Mouse (Mus musculus) midbrain, embryonic 14.5 days (tissue): ENCODE results near the gene Snrpa. TPM values are rescaled to one million over a fixed set of nuclear protein-coding genes. Genes with fewer than 3 reads are reported as not detected.

Experiments used
- ATAC-seq: fragments of 200-750 bp; cut with Nextera tagmentation; 2 replicates; pipeline ENCODE4 v1.8.0; 2017; ENCODE audit warnings: moderate number of reproducible peaks, moderate library complexity; ENCODE audit not compliant: low FRiP score, low TSS enrichment
- DNase-seq: peaks from one replicate; pipeline ENCODE4 v3.0.0-alpha.2; 2015
- H3K27ac ChIP-seq: fragments of 300-500 bp; sonication (generic); replicated peaks from 2 replicates; pipeline ENCODE4 v1.5.1; 2014; ENCODE audit warnings: mild to moderate bottlenecking, low read depth, low read length, moderate library complexity
- H3K27me3 ChIP-seq: fragments of 300-500 bp; sonication (generic); 2 replicates; pipeline ENCODE4 v1.6.1; 2014; ENCODE audit warnings: low read length, control low read depth, mixed read lengths; ENCODE audit not compliant: control insufficient read depth, insufficient read depth
- H3K36me3 ChIP-seq: fragments of 300-500 bp; sonication (generic); 2 replicates; pipeline ENCODE4 v1.6.1; 2014; ENCODE audit warnings: low read length, control low read depth; ENCODE audit not compliant: control insufficient read depth, insufficient read depth
- H3K4me1 ChIP-seq: fragments of 300-500 bp; sonication (generic); 2 replicates; pipeline ENCODE4 v1.6.1; 2014; ENCODE audit warnings: mild to moderate bottlenecking, antibody characterized with exemption, low read length, control low read depth; ENCODE audit not compliant: control insufficient read depth, insufficient read depth
- H3K4me2 ChIP-seq: fragments of 300-500 bp; sonication (generic); 2 replicates; pipeline ENCODE4 v1.6.1; 2014; ENCODE audit warnings: mild to moderate bottlenecking, low read length, moderate library complexity
- H3K4me3 ChIP-seq: fragments of 300-500 bp; sonication (generic); replicated peaks from 2 replicates; pipeline ENCODE4 v1.5.1; 2014; ENCODE audit warnings: low read depth, low read length
- H3K9ac ChIP-seq: fragments of 300-500 bp; sonication (generic); replicated peaks from 2 replicates; pipeline ENCODE4 v1.6.1; 2014; ENCODE audit warnings: mild to moderate bottlenecking, low read length, moderate library complexity
- H3K9me3 ChIP-seq: fragments of 300-500 bp; sonication (generic); 2 replicates; pipeline ENCODE4 v1.6.1; 2016; ENCODE audit warnings: low read length, control low read depth, mixed read lengths; ENCODE audit not compliant: control insufficient read depth
- WGBS: fragments of 180-500 bp; shearing (Covaris S2); extraction: QIAGEN DNeasy Blood & Tissue Kit; methylation state at CpG from one replicate; pipeline ENCODE4 v1.1.7; 2014; 5-methylcytosine and 5-hydroxymethylcytosine counted together
- polyA plus RNA-seq: library from polyadenylated mRNA; unstranded; fragments of >200 nt; fragmentation: Nextera tagmentation; extraction: Ambion mirVana; gene quantifications from 2 replicates; pipeline ENCODE4 v1.2.1, GENCODE M21; 2014

The Snrpa gene
- polyA plus RNA-seq, 1 experiment from 2014 or later: 222 TPM

DNA sequence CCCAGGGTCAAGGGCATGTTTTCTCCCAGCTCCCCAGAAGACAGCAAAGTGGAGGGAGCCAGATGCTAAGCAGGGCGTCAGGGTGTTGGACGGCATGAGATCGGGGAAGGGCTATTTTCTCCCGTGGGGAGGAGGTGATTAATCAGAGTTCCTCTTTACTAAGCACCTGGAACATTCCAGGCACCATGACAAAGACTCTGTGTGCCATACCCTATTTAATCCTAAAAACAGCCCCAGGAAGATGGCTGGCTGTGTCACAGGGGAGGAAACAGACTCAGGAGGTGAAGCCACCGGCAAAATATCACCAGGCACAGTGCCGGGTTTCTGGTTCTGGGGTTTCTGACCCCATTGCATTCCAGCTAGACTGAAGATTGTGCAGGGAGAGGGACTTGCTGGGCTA, 25.9 kb upstream of the Snrpa start:
- no peak for DNase-seq
- no peaks in the 10 kb centered on the region for H3K27me3 ChIP-seq
- WGBS: 83% methylated on average over 6 of the region's 6 CpGs
- no peak overlapping the region for H3K4me3 ChIP-seq
- H3K27ac ChIP-seq: no peak overlapping the region
- H3K36me3 ChIP-seq: peaks cover 26% of the 10 kb centered on the region
- no peak for ATAC-seq
- H3K9ac ChIP-seq: no peak overlapping the region
- no peak overlapping the region for H3K4me2 ChIP-seq
- no peaks in the 10 kb centered on the region for H3K9me3 ChIP-seq
- peaks cover 36% of the 10 kb centered on the region for H3K4me1 ChIP-seq

DNA sequence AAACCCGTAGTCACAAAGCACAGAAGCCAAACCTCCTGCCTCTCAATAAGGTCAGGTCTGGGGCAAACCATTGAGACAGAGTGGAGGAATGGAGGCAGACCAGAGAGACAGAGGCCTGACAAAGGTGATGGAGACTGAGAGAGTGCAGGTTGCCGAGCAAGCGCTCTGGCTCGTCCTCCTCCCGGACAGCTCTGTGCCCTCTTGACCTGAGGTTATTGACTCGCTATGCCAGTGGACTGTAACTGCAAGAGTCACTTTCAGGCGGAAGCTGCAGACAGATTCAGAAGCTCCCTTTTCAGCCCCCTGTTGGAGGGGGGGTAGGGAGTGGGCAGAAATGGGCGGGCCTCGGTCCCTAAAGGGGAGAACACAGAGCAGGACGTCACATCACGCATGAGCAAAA, 23.9 kb upstream of the Snrpa start:
- H3K4me1 ChIP-seq: peaks cover 16% of the 10 kb centered on the region
- H3K9me3 ChIP-seq: no peaks in the 10 kb centered on the region
- H3K4me3 ChIP-seq: no peak overlapping the region
- peaks cover 38% of the 10 kb centered on the region for H3K36me3 ChIP-seq
- H3K27me3 ChIP-seq: no peaks in the 10 kb centered on the region
- no peak overlapping the region for H3K27ac ChIP-seq
- DNase-seq (no peak), ATAC-seq (no peak)
- WGBS: 75% methylated on average over 11 of the region's 11 CpGs
- no peak overlapping the region for H3K4me2 ChIP-seq
- H3K9ac ChIP-seq: no peak overlapping the region

DNA sequence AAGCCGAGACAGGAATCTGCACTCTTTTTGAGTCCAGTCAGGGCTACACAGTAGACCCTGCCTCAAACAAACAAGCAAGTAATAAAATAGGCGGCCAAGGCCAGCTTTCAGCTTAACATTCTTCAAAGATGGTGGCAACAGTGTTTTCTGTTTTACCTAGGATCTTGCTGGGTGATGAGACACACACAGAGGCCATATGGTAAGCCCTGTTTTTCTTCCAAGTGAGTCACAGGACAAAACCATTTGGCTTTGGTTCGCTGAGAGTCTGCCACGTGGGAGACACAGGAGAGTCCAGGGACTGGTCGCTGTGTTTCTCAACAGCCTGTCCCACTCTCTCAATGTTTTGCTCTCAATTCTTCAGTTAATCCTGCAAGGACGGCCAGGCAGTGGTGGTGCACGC, 22.5 kb upstream of the Snrpa start:
- peaks cover 48% of the 10 kb centered on the region for H3K36me3 ChIP-seq

DNA sequence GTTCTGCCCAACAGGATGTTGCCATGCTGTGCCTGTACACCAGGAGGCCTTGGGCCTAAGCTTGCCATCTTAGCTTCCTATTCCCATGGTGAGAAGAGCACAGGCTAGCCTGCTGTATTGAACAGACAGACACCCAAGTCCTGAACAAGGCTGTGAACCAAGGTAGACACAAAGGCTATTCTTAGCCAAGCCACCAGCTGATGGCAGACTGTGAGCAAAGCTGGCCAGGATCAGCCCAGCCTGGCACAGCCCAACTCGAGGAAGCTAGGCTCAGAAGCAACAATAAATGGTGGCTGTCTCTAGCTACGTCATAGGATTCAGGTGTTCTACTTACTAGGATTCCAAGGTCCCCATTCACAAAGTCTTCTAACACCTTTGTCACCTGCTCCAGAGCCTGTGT, 16.6 kb upstream of the Snrpa start:
- no peaks in the 10 kb centered on the region for H3K4me1 ChIP-seq
- no peaks in the 10 kb centered on the region for H3K27me3 ChIP-seq
- DNase-seq (no peak), ATAC-seq (no peak)
- peaks cover 86% of the 10 kb centered on the region for H3K36me3 ChIP-seq
- H3K4me3 ChIP-seq: no peak overlapping the region
- no peak overlapping the region for H3K4me2 ChIP-seq
- H3K9ac ChIP-seq: no peak overlapping the region
- WGBS: 91% methylated on average over 2 of the region's 2 CpGs
- no peaks in the 10 kb centered on the region for H3K9me3 ChIP-seq
- H3K27ac ChIP-seq: no peak overlapping the region

More for the DNA sequence above, 22.5 kb upstream of the Snrpa start:
- no peaks in the 10 kb centered on the region for H3K27me3 ChIP-seq
- no peak overlapping the region for H3K9ac ChIP-seq
- peaks cover 2% of the 10 kb centered on the region; the same call in 1 of the 2 replicates for H3K4me1 ChIP-seq
- H3K27ac ChIP-seq: no peak overlapping the region
- DNase-seq (no peak), ATAC-seq (no peak)
- H3K4me3 ChIP-seq: no peak overlapping the region
- H3K9me3 ChIP-seq: no peaks in the 10 kb centered on the region
- H3K4me2 ChIP-seq: no peak overlapping the region
- 89% methylated on average over 7 of the region's 7 CpGs for WGBS

DNA sequence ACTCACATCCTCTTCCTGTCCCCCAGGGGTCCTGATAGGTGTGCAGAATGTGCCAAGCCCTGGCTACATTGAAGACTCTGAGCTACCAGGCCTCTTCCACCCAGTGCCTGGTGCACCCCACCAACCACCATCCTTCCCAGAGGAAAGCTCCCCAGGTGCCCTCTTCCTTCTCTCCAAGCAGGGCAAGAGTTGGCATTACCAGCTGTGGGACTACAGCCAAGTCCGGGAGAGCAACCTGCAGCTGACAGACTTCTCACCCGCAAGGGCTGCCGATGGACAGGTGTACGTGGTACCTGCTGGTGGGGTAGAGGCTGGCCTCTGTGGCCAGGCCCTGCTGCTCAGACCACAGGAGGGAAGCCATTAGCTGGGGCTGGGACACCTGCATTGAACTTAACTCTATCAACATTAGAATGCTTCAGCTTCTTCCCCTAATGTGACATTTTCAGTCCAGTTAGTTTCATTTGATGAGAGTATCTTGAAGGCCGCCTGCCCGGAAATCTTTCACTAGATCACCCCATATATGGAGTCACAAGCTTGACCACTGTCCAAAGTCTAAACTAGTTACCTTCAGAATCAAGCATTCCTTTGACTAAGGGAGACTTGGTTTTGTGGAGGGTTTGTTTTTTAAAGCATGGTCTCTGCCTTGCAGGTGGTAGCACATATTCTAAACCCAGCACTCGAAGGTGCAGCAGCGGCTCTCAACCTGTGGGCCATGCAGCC, 7.8 kb upstream of the Snrpa start:
- Histone ChIP-seq H3K27me3 (no peaks in the 10 kb centered on the region), H3K36me3 (peaks cover 60% of the 10 kb centered on the region), H3K4me3 (no peak overlapping the region), H3K4me1 (no peaks in the 10 kb centered on the region), H3K4me2 (no peak overlapping the region), H3K9me3 (no peaks in the 10 kb centered on the region), H3K27ac (no peak overlapping the region), H3K9ac (no peak overlapping the region)
- 96% methylated on average over 8 of the region's 8 CpGs for WGBS
- no peak for DNase-seq
- no peak for ATAC-seq

DNA sequence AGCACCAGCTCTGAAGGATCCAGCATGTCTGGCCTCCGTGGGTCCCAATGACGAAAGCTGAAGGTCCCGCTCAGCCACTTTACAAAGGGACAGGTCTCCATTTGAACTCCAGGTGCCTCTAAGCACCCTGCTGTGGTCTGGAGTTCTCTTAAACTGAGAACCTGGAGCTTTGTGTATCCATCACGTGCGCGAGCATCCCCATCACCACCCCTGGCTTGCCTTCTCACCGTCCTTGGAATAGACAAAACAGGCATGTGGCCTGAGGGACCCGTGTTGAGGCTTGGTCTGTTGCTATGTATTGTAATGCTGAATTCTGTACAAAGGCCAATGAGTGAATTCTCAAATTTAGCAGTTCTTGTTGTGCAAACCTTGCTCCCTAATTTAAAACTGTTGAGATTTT, 2.7 kb upstream of the Snrpa start:
- no peak overlapping the region for H3K4me3 ChIP-seq
- H3K4me2 ChIP-seq: no peak overlapping the region
- ATAC-seq (no peak), DNase-seq (no peak)
- peaks cover 15% of the 10 kb centered on the region for H3K4me1 ChIP-seq
- no peaks in the 10 kb centered on the region for H3K9me3 ChIP-seq
- no peak overlapping the region for H3K27ac ChIP-seq
- 93% methylated on average over 8 of the region's 8 CpGs for WGBS
- no peaks in the 10 kb centered on the region for H3K27me3 ChIP-seq
- H3K9ac ChIP-seq: no peak overlapping the region
- H3K36me3 ChIP-seq: peaks cover 21% of the 10 kb centered on the region

DNA sequence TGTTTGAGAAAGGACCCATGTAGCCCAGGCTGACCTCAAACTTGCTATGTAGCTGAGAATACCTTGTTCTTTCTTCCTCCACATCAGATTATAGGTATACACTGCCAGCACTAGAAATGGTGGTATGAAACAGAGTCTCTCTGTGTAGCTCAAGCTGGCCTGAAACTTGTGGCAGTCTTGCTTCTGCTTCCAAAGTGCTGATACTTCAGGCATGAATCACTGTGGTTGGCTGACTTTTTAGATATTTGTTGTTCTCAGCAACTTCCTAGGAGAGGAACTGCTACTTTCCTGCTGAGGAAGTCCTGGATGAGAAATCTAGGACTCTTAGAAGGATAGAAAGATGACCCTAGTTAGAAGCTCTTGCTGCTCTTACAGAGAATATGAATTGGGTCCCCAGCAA, 2.3 kb upstream of the Snrpa start:
- ATAC-seq: no peak
- peaks cover 21% of the 10 kb centered on the region for H3K36me3 ChIP-seq
- no peak overlapping the region for H3K27ac ChIP-seq

DNA sequence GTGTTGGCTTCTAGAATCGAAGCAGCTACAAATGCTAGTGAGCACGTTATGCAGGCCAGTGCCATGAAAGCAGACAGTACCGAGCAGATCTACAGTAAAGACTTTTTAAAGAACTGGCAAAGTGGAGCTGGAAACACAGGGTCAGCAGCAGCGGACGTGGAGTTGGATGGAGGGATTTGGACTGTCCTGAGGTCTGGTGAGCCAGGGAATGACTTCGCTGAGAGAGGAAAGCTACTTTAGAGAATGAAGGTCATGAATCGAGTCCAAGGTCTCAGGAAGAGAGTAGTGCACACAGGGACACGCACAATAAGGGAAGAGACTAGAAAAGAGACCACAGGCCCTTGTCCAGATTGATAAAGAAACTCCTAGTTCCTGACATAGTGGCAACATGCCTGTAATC, 1.6 kb upstream of the Snrpa start:
- no peak overlapping the region for H3K9ac ChIP-seq
- H3K4me2 ChIP-seq: no peak overlapping the region
- no peak for ATAC-seq
- 95% methylated on average over 8 of the region's 8 CpGs for WGBS
- no peak for DNase-seq
- peaks cover 21% of the 10 kb centered on the region for H3K36me3 ChIP-seq
- H3K9me3 ChIP-seq: no peaks in the 10 kb centered on the region
- H3K27me3 ChIP-seq: no peaks in the 10 kb centered on the region
- no peak overlapping the region for H3K27ac ChIP-seq
- H3K4me3 ChIP-seq: no peak overlapping the region
- H3K4me1 ChIP-seq: peaks cover 18% of the 10 kb centered on the region

More for the DNA sequence above, 2.3 kb upstream of the Snrpa start:
- Histone ChIP-seq H3K9ac (no peak overlapping the region), H3K4me2 (no peak overlapping the region), H3K9me3 (no peaks in the 10 kb centered on the region), H3K4me1 (peaks cover 18% of the 10 kb centered on the region), H3K27me3 (no peaks in the 10 kb centered on the region), H3K4me3 (no peak overlapping the region)
- no peak for DNase-seq

DNA sequence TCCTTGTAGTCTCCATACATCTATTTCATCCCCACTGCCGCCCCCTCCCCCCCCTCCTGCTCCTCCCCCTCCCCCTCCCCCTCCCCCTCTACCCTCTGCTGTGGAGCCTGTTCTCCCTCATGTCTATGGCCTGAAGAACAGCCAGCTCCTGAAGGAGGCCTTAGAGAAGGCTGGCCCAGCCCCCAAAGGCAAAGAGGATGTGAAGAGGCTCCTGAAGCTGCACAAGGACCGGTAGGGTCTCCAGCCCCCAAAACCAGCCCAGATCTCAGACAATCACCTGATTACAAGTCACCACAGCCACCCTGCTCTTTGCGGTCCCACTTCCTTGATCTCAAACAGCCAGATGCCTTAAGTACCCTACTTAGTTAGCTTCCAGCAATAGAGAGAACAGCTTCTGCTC, 1.1 kb upstream of the Snrpa start:
- Histone ChIP-seq H3K9ac (no peak overlapping the region), H3K9me3 (no peaks in the 10 kb centered on the region), H3K36me3 (peaks cover 21% of the 10 kb centered on the region), H3K4me2 (no peak overlapping the region), H3K27ac (no peak overlapping the region), H3K4me3 (no peak overlapping the region), H3K27me3 (no peaks in the 10 kb centered on the region), H3K4me1 (peaks cover 18% of the 10 kb centered on the region)
- no peak for ATAC-seq
- 87% methylated on average over 3 of the region's 3 CpGs for WGBS
- DNase-seq: no peak
